Mouse (Mus musculus): ENCODE measurements around the gene Dync1li2. TPM values are rescaled to one million over a fixed set of nuclear protein-coding genes. Genes with fewer than 3 reads are reported as not detected.

The Dync1li2 gene
- 93.1 TPM for polyA plus RNA-seq (2021)

GRCm38 (mm10) chr8:104442299-104443124 lies at the start of gene Dync1li2:
TSS of gene Dync1li2 (minus strand) at chr8:104443047.
- peak; percentile 87 for ATAC-seq
- CTCF ChIA-PET = interaction anchor here (0.8 to 2.3 kb wide), 19 partner anchors 9 to 224 kb away, joined by 3 to 19 read pairs (median 4); no protein-coding TSS in a partner anchor
- no peak for TF ChIP-seq CTCF (IDR thresholded peaks at IDR 0.05)
- DNase-seq (ENCODE audit: low read depth, low spot score) = peak; percentile 54
- in situ Hi-C loops (cut with MboI; ENCODE audit: low pct_unique_long_range_greater_than_20kb) = loop anchor here (10.0 kb wide), 1 partner anchor 98 kb away; no protein-coding TSS in a partner anchor
- no peaks in the 10 kb centered on the region for H3K27me3 ChIP-seq
- POLR2A ChIA-PET = interaction anchor here (0.6 to 1.4 kb wide), 5 partner anchors 13 to 101 kb away, joined by 3 to 5 read pairs (median 4); no protein-coding TSS in a partner anchor

- in situ Hi-C loops (cut with MboI; ENCODE audit: low pct_unique_long_range_greater_than_20kb) = no loop called here
- ChIA-PET CTCF (no interaction called here), POLR2A (no interaction called here)
- ATAC-seq = no peak
- no peaks in the 10 kb centered on the region for H3K27me3 ChIP-seq
- TF ChIP-seq CTCF (IDR thresholded peaks at IDR 0.05) = no peak
- no peak for DNase-seq (ENCODE audit: low read depth, low spot score)
Measured at GRCm38 (mm10) chr8:104479091-104479490, 36.2 kb upstream of the Dync1li2 start.

- no peak for ATAC-seq
- DNase-seq (ENCODE audit: low read depth, low spot score) = no peak
- POLR2A ChIA-PET = no interaction called here
- CTCF ChIA-PET = no interaction called here
- in situ Hi-C loops (cut with MboI; ENCODE audit: low pct_unique_long_range_greater_than_20kb) = no loop called here
- no peaks in the 10 kb centered on the region for H3K27me3 ChIP-seq
- no peak for TF ChIP-seq CTCF (IDR thresholded peaks at IDR 0.05)
Measured at GRCm38 (mm10) chr8:104472465-104472864, 29.6 kb upstream of the Dync1li2 start.

- no peaks in the 10 kb centered on the region for H3K27me3 ChIP-seq
- no peak for DNase-seq (ENCODE audit: low read depth, low spot score)
- TF ChIP-seq CTCF (IDR thresholded peaks at IDR 0.05) = no peak
- in situ Hi-C loops (cut with MboI; ENCODE audit: low pct_unique_long_range_greater_than_20kb) = no loop called here
- POLR2A ChIA-PET = no interaction called here
- CTCF ChIA-PET = interaction anchor here (1.1 to 1.2 kb wide), 2 partner anchors 14 to 19 kb away, joined by 3 to 4 read pairs; no protein-coding TSS in a partner anchor
- ATAC-seq = no peak
Measured at GRCm38 (mm10) chr8:104467463-104467862, 24.6 kb upstream of the Dync1li2 start.

GRCm38 (mm10) chr8:104452177-104452576 lies 9.3 kb upstream of the Dync1li2 start:
- ChIA-PET POLR2A (no interaction called here), CTCF (interaction anchor here (1.0 kb wide), 1 partner anchor 9 kb away, joined by 3 read pairs; the partner anchor contains the start of gene Dync1li2)
- no peak for TF ChIP-seq CTCF (IDR thresholded peaks at IDR 0.05)
- DNase-seq (ENCODE audit: low read depth, low spot score) (no peak), ATAC-seq (no peak)
- in situ Hi-C loops (cut with MboI; ENCODE audit: low pct_unique_long_range_greater_than_20kb) = no loop called here
- H3K27me3 ChIP-seq = no peaks in the 10 kb centered on the region

GRCm38 (mm10) chr8:104448796-104449195 lies 5.9 kb upstream of the Dync1li2 start:
- H3K27me3 ChIP-seq = no peaks in the 10 kb centered on the region
- no peak for DNase-seq (ENCODE audit: low read depth, low spot score)
- POLR2A ChIA-PET = no interaction called here
- TF ChIP-seq CTCF (IDR thresholded peaks at IDR 0.05) = no peak
- in situ Hi-C loops (cut with MboI; ENCODE audit: low pct_unique_long_range_greater_than_20kb) = loop anchor here (10.0 kb wide), 1 partner anchor 104 kb away; no protein-coding TSS in a partner anchor
- CTCF ChIA-PET = interaction anchor here (1.4 kb wide), 1 partner anchor 19 kb away, joined by 4 read pairs; no protein-coding TSS in a partner anchor
- no peak for ATAC-seq

GRCm38 (mm10) chr8:104446016-104446415 lies 3.2 kb upstream of the Dync1li2 start:
- POLR2A ChIA-PET = no interaction called here
- no peak for TF ChIP-seq CTCF (IDR thresholded peaks at IDR 0.05)
- no peak for DNase-seq (ENCODE audit: low read depth, low spot score)
- H3K27me3 ChIP-seq = no peaks in the 10 kb centered on the region
- in situ Hi-C loops (cut with MboI; ENCODE audit: low pct_unique_long_range_greater_than_20kb) = loop anchor here (10.0 kb wide), 1 partner anchor 101 kb away; no protein-coding TSS in a partner anchor
- CTCF ChIA-PET = interaction anchor here (1.1 kb wide), 1 partner anchor 102 kb away, joined by 3 read pairs; no protein-coding TSS in a partner anchor
- ATAC-seq = no peak

GRCm38 (mm10) chr8:104445248-104445647 lies 2.4 kb upstream of the Dync1li2 start:
- in situ Hi-C loops (cut with MboI; ENCODE audit: low pct_unique_long_range_greater_than_20kb) = loop anchor here (10.0 kb wide), 1 partner anchor 100 kb away; no protein-coding TSS in a partner anchor
- no peaks in the 10 kb centered on the region for H3K27me3 ChIP-seq
- no peak for TF ChIP-seq CTCF (IDR thresholded peaks at IDR 0.05)
- ChIA-PET CTCF (no interaction called here), POLR2A (interaction anchor here (0.5 kb wide), 1 partner anchor 68 kb away, joined by 3 read pairs; no protein-coding TSS in a partner anchor)
- DNase-seq (ENCODE audit: low read depth, low spot score) (no peak), ATAC-seq (no peak)

- in situ Hi-C loops (cut with MboI; ENCODE audit: low pct_unique_long_range_greater_than_20kb) = loop anchor here (10.0 kb wide), 1 partner anchor 98 kb away; no protein-coding TSS in a partner anchor
- ATAC-seq (no peak), DNase-seq (ENCODE audit: low read depth, low spot score) (no peak)
- POLR2A ChIA-PET = interaction anchor here (1.1 to 1.4 kb wide), 3 partner anchors 14 to 102 kb away, joined by 4 to 5 read pairs (median 4); no protein-coding TSS in a partner anchor
- H3K27me3 ChIP-seq = no peaks in the 10 kb centered on the region
- no peak for TF ChIP-seq CTCF (IDR thresholded peaks at IDR 0.05)
- CTCF ChIA-PET = interaction anchor here (0.8 to 2.3 kb wide), 19 partner anchors 9 to 225 kb away, joined by 3 to 19 read pairs (median 4); no protein-coding TSS in a partner anchor
Measured at GRCm38 (mm10) chr8:104443125-104443679, 355 bp upstream of the Dync1li2 start.

GRCm38 (mm10) chr8:104441613-104442012 lies 1.2 kb downstream of the Dync1li2 start:
- ChIA-PET POLR2A (interaction anchor here (0.7 to 1.4 kb wide), 3 partner anchors 12 to 34 kb away, joined by 3 to 11 read pairs (median 4); no protein-coding TSS in a partner anchor), CTCF (interaction anchor here (1.2 to 2.3 kb wide), 5 partner anchors 30 to 223 kb away, joined by 3 to 19 read pairs (median 3); no protein-coding TSS in a partner anchor)
- in situ Hi-C loops (cut with MboI; ENCODE audit: low pct_unique_long_range_greater_than_20kb) = loop anchor here (10.0 kb wide), 1 partner anchor 97 kb away; no protein-coding TSS in a partner anchor
- no peak for DNase-seq (ENCODE audit: low read depth, low spot score)
- no peak for ATAC-seq
- no peaks in the 10 kb centered on the region for H3K27me3 ChIP-seq
- TF ChIP-seq CTCF (IDR thresholded peaks at IDR 0.05) = no peak

All from Patski (cell line).